Mouse (Mus musculus): ENCODE results near the gene Pbsn. TPM values are rescaled to one million over a fixed set of nuclear protein-coding genes. Genes with fewer than 3 reads are reported as not detected.

The Pbsn gene
- total and polyA plus RNA-seq, 2 experiments from 2014 or later = not detected

GRCm38 (mm10) chrX:77795858-77796174 lies 57.6 kb downstream of the Pbsn start:
- Histone ChIP-seq H3K27me3 (ENCODE audit: control insufficient read depth, insufficient read depth, low read length) (no peaks in the 10 kb centered on the region), H3K36me3 (replicated peaks; ENCODE audit: control insufficient read depth, insufficient read depth, low read length) (no peaks in the 10 kb centered on the region), H3K9me3 (replicated peaks; ENCODE audit: control insufficient read depth, low read length) (no peaks in the 10 kb centered on the region), H3K4me3 (ENCODE audit: low read depth, low read length) (peak overlapping the region; percentile 66), H3K4me2 (ENCODE audit: low read depth, low read length) (peak overlapping the region; percentile 76), H3K4me1 (ENCODE audit: control insufficient read depth, insufficient read depth) (0 out of 2 replicates have a peak, but pooled peaks cover 7% of the 10 kb centered on the region), H3K27ac (ENCODE audit: low read depth) (peak overlapping the region; percentile 86), H3K9ac (replicated peaks; ENCODE audit: low read depth, low read length) (peak overlapping the region; percentile 64)
- 18% methylated on average over 30 of the region's 30 CpGs for WGBS
- DNase-seq (ENCODE audit: low spot score) (peak; percentile 80), ATAC-seq (ENCODE audit: insufficient read depth, low read depth) (peak; percentile 97)
- TF ChIP-seq CTCF (IDR thresholded peaks at IDR 0.05; ENCODE audit: low read depth) = no peak
- no peak for TF ChIP-seq EP300 (IDR thresholded peaks at IDR 0.05; ENCODE audit: low read depth)

- Histone ChIP-seq H3K4me1 (ENCODE audit: control insufficient read depth, insufficient read depth) (0 out of 2 replicates have a peak, but pooled peaks cover 7% of the 10 kb centered on the region), H3K27ac (ENCODE audit: low read depth) (peak overlapping the region; percentile 86), H3K9ac (replicated peaks; ENCODE audit: low read depth, low read length) (peak overlapping the region; percentile 64), H3K9me3 (replicated peaks; ENCODE audit: control insufficient read depth, low read length) (no peaks in the 10 kb centered on the region), H3K36me3 (replicated peaks; ENCODE audit: control insufficient read depth, insufficient read depth, low read length) (no peaks in the 10 kb centered on the region), H3K4me3 (ENCODE audit: low read depth, low read length) (peak overlapping the region; percentile 66), H3K27me3 (ENCODE audit: control insufficient read depth, insufficient read depth, low read length) (no peaks in the 10 kb centered on the region), H3K4me2 (ENCODE audit: low read depth, low read length) (peak overlapping the region; percentile 76)
- ATAC-seq (ENCODE audit: insufficient read depth, low read depth) (peak; percentile 64), DNase-seq (ENCODE audit: low spot score) (no peak)
- WGBS = 18% methylated on average over 60 of the region's 61 CpGs
- TF ChIP-seq EP300 (IDR thresholded peaks at IDR 0.05; ENCODE audit: low read depth) (no peak), CTCF (IDR thresholded peaks at IDR 0.05; ENCODE audit: low read depth) (no peak)
These were observed 58.2 kb downstream of the Pbsn start for GRCm38 (mm10) chrX:77794962-77795857.

GRCm38 (mm10) chrX:77788675-77789074 lies 64.7 kb downstream of the Pbsn start:
- TF ChIP-seq EP300 (IDR thresholded peaks at IDR 0.05; ENCODE audit: low read depth) (no peak), CTCF (IDR thresholded peaks at IDR 0.05; ENCODE audit: low read depth) (no peak)
- ATAC-seq (ENCODE audit: insufficient read depth, low read depth) = no peak
- Histone ChIP-seq H3K36me3 (replicated peaks; ENCODE audit: control insufficient read depth, insufficient read depth, low read length) (no peaks in the 10 kb centered on the region), H3K9ac (replicated peaks; ENCODE audit: low read depth, low read length) (no peak overlapping the region), H3K4me3 (ENCODE audit: low read depth, low read length) (no peak overlapping the region), H3K27me3 (ENCODE audit: control insufficient read depth, insufficient read depth, low read length) (no peaks in the 10 kb centered on the region), H3K27ac (ENCODE audit: low read depth) (no peak overlapping the region), H3K4me2 (ENCODE audit: low read depth, low read length) (no peak overlapping the region), H3K9me3 (replicated peaks; ENCODE audit: control insufficient read depth, low read length) (no peaks in the 10 kb centered on the region), H3K4me1 (ENCODE audit: control insufficient read depth, insufficient read depth) (no peaks in the 10 kb centered on the region)
- no peak for DNase-seq (ENCODE audit: low spot score)
- WGBS = 77% methylated on average over 3 of the region's 3 CpGs

Other genes with a start within 250 kb of the Pbsn start
- gene Prkx, start 57.3 kb downstream of the Pbsn start, total RNA-seq (2014; rRNA removed; ENCODE audit: low replicate concordance) = 13.6 and 20.1 TPM in 2 replicates
- 11.7 and 12.4 TPM in 2 replicates for gene Prkx, start 57.3 kb downstream of the Pbsn start, polyA plus RNA-seq (2015; fragmentation: Nextera tagmentation; extraction: Ambion mirVana)
- not detected in 2 replicates for gene Gm14744, start 11.1 kb upstream of the Pbsn start, total RNA-seq (2014; rRNA removed; ENCODE audit: low replicate concordance)
- not detected in 2 replicates for gene Gm14744, start 11.1 kb upstream of the Pbsn start, polyA plus RNA-seq (2015; fragmentation: Nextera tagmentation; extraction: Ambion mirVana)
- gene 5430402E10Rik, start 71.4 kb upstream of the Pbsn start, total RNA-seq (2014; rRNA removed; ENCODE audit: low replicate concordance) = not detected in 2 replicates
- gene 5430402E10Rik, start 71.4 kb upstream of the Pbsn start, polyA plus RNA-seq (2015; fragmentation: Nextera tagmentation; extraction: Ambion mirVana) = not detected in 2 replicates
- not detected in 2 replicates for gene Obp1a, start 237.8 kb upstream of the Pbsn start, total RNA-seq (2014; rRNA removed; ENCODE audit: low replicate concordance)
- gene Obp1a, start 237.8 kb upstream of the Pbsn start, polyA plus RNA-seq (2015; fragmentation: Nextera tagmentation; extraction: Ambion mirVana) = not detected in 2 replicates